Mouse (Mus musculus): ENCODE measurements around the gene Adamts12. TPM values are rescaled to one million over a fixed set of nuclear protein-coding genes. Genes with fewer than 3 reads are reported as not detected.

Adamts12 gene
- polyA plus RNA-seq, 1 experiment from 2014 or later: 4.8 TPM

DNA sequence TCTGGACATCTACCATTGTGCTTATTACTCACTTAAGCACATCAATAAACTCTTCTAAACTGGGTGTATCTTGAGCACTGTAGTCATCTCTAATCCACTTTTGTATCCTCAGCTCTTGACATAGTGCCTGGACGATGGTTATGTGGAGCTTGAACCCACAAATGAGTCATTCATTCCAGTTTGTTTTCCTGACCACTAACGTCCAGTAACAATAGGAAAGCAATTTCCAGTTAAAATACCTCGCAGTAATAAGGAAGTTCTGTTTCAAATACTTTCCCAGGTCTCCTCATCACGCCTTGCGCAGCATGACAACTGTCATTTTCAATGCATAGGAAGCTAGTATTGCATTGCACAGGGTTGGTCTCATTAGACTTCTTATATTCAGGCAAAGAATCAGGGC, 21.8 kb upstream of the Adamts12 start:
- H3K9me3 ChIP-seq: no peaks in the 10 kb centered on the region
- WGBS: 87% methylated on average over 5 of the region's 5 CpGs
- H3K27ac ChIP-seq: no peak overlapping the region
- no peak overlapping the region for H3K4me3 ChIP-seq
- no peak overlapping the region for H3K9ac ChIP-seq
- peaks cover 6% of the 10 kb centered on the region; the same call in 1 of the 2 replicates for H3K4me1 ChIP-seq
- ATAC-seq (ENCODE audit: low FRiP score, low read depth): no peak
- H3K27me3 ChIP-seq: peaks cover 6% of the 10 kb centered on the region
- no peak overlapping the region for H3K4me2 ChIP-seq (replicated peaks)
- H3K36me3 ChIP-seq: no peaks in the 10 kb centered on the region

DNA sequence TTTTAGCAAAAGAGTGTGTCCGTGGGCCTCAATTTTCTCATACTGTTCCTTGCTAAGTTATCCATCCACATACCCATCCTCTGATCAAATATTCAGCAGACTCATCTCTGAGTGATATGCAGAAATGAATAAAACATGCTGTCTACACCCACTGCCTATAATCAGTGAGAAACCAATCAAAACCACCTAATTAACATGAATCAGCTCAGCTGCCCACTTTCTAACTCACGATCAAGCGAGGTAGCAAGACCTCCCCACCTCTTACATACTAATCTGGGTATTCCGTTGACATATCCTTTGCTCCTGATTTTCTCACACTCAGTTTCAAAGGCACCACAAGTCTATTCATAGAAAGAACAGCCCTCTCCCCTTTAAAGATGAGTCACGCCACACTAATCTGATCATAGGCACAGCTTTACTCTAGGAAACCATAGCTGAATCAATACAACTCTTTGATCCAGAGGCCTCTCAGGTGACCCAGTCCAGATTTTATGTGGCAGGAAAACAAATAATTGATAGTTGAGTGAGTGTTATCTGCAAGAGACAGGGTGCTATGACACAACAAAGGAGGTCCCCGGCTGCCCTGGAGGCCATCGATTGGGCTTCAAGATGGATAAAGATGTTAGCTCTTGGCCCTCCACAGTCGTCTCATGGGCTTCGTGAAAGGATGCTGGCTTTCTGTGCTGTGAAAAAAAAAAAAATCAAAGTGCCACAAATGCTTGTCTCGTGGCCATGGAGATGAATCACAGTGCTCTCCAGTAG, 10.7 kb upstream of the Adamts12 start:
- WGBS: 81% methylated on average over 10 of the region's 10 CpGs
- H3K4me2 ChIP-seq (replicated peaks): no peak overlapping the region
- H3K4me1 ChIP-seq: no peaks in the 10 kb centered on the region
- no peak for ATAC-seq (ENCODE audit: low FRiP score, low read depth)
- H3K4me3 ChIP-seq: no peak overlapping the region
- no peak overlapping the region for H3K27ac ChIP-seq
- H3K9me3 ChIP-seq: no peaks in the 10 kb centered on the region
- no peak overlapping the region for H3K9ac ChIP-seq
- H3K27me3 ChIP-seq: no peaks in the 10 kb centered on the region
- no peaks in the 10 kb centered on the region for H3K36me3 ChIP-seq

DNA sequence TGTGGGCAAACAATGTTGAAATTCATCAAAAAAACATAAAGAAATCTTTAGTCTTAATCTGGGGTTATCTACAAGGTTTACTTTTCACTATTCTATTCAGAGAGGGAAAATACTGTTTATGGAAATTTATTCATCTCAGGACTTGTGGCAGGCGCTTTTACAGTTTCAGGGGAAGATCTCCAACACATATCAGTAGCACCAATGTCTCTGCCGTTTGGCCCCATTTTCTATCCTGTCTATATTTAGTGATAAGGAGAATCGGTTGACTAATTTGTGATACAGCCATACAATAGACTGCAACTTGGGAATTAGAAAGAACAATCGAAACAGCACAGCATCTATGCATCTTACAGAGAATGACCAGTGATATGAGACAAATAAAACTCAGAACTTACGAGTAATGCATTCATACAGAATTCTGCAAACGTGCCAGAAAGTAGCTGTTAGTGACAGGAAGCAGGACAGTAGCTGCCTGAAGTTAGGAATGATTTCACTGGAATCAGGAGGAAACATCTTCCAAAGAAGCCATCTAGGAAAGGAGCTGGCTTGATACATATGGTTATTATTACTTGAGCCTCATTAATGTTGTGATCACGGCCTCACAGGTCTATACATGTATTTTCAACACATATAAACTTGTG, 10.0 kb upstream of the Adamts12 start:
- Histone ChIP-seq H3K27ac (no peak overlapping the region), H3K9ac (no peak overlapping the region), H3K4me1 (no peaks in the 10 kb centered on the region), H3K27me3 (no peaks in the 10 kb centered on the region), H3K4me2 (replicated peaks) (no peak overlapping the region), H3K9me3 (no peaks in the 10 kb centered on the region), H3K36me3 (no peaks in the 10 kb centered on the region), H3K4me3 (no peak overlapping the region)
- 75% methylated on average over 7 of the region's 7 CpGs for WGBS
- ATAC-seq (ENCODE audit: low FRiP score, low read depth): no peak

DNA sequence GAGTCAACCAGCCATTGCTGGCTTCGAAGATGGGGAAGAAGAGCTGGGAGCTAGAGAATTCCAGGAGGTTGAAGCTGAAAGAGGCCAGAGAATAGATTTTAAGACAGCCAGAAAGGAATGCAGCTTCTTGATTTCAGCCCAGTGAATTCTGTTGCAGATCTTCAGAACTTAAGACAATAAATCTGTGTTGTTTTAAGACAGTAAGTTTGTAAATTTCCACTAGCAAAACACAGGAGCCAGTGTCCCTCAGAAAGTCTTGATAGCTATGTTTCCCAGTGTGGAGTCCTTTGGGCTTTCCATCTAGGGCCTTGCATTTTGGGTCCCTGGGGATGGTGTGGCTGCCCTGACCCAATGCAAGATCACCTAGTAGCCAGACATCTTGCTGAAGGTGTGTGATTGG, 1.7 kb upstream of the Adamts12 start:
- no peak overlapping the region for H3K9ac ChIP-seq
- no peaks in the 10 kb centered on the region for H3K9me3 ChIP-seq
- H3K27me3 ChIP-seq: no peaks in the 10 kb centered on the region
- H3K4me1 ChIP-seq: peaks cover 46% of the 10 kb centered on the region
- H3K4me2 ChIP-seq (replicated peaks): no peak overlapping the region
- no peak overlapping the region for H3K27ac ChIP-seq
- H3K36me3 ChIP-seq: no peaks in the 10 kb centered on the region
- H3K4me3 ChIP-seq: no peak overlapping the region
- ATAC-seq (ENCODE audit: low FRiP score, low read depth): no peak
- WGBS: 94% methylated on average over 1 of the region's 1 CpGs

DNA sequence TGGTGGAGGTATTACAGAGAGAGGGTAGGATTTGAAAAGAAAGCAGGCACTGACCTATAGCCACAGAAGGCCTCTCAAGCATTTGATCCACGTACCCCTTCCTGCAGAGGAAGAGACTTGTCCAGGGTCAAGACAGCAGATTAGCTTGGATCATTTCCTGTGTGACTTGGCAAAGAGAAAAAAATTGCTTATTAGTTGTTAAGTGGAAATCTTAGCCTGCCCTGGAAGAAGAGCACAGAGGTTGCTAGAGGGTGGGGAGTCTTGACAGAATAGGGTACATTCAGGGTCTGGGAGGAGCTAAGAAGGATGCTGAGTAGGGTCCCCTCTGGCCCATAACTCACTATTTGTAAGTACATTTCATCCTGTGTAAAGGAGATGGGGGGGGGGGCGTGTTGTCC, 431 bp upstream of the Adamts12 start:
- no peak overlapping the region for H3K9ac ChIP-seq
- peak; percentile 24 for ATAC-seq (ENCODE audit: low FRiP score, low read depth)
- H3K4me3 ChIP-seq: peak overlapping the region; percentile 49

DNA sequence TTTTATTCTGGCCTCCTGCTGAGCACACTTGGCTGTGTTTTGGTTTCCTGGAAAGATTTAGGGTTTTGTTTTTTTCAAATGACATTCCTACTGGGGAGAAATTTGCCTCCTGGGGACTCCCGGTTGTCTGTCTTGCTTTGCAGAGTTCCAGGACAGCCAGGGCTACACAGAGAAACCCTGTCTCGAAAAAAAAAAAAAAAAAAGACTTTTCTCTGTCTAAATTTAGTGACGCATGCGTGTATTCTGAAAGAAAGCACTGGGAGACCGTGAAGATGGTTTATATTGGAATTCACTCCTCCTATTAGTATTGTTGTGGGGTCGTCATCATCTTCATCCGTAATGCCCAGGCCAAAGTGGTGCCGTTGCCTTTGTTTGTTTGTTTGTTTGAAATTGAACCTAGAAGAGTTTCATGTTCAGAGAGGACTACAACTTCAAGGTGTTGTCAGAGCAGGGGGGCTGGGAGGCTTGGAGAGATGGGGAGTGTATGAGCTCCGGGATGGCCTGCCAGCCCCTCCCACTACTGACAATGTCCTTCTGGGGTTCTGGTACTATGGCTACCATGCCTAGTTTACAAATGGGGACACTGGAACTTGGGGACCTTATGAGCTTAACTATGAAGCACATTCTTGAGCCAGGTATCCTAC, 1.1 kb downstream of the Adamts12 start:
- Histone ChIP-seq H3K9ac (peak overlapping the region; percentile 67), H3K4me1 (peaks cover 58% of the 10 kb centered on the region), H3K27ac (peak overlapping the region; percentile 94)

More for the DNA sequence above, 431 bp upstream of the Adamts12 start:
- H3K4me2 ChIP-seq (replicated peaks): peak overlapping the region; percentile 73
- H3K27ac ChIP-seq: peak overlapping the region; percentile 94
- H3K4me1 ChIP-seq: peaks cover 48% of the 10 kb centered on the region
- no peaks in the 10 kb centered on the region for H3K9me3 ChIP-seq
- H3K36me3 ChIP-seq: no peaks in the 10 kb centered on the region
- no peaks in the 10 kb centered on the region for H3K27me3 ChIP-seq
- WGBS: 12% methylated on average over 2 of the region's 2 CpGs

DNA sequence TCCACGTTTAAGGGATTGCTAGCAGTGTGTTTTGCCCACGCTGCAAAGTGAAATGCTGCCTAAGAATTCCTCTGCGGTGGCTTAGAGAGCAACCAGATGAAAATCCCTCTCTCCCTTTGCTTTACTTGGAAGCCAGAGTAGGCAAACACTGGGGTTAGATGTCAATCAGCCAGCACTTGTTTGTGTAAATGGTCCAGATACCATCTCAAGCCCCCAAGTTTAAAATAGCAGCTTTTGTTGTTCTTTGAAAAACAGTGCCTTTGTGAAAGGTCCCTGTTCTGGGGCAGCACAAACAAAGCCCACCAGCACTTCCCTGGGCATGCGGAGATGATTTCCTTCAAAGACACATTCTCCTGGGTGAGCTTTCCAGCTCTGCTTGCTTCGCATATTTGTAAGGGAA, 1.7 kb downstream of the Adamts12 start:
- 16% methylated on average over 5 of the region's 5 CpGs for WGBS
- Histone ChIP-seq H3K27me3 (no peaks in the 10 kb centered on the region), H3K9ac (peak overlapping the region; percentile 67), H3K9me3 (no peaks in the 10 kb centered on the region), H3K4me1 (peaks cover 58% of the 10 kb centered on the region), H3K4me3 (peak overlapping the region; percentile 49), H3K27ac (peak overlapping the region; percentile 94), H3K4me2 (replicated peaks) (peak overlapping the region; percentile 73), H3K36me3 (no peaks in the 10 kb centered on the region)
- ATAC-seq (ENCODE audit: low FRiP score, low read depth): no peak

More for the DNA sequence above, 1.1 kb downstream of the Adamts12 start:
- no peaks in the 10 kb centered on the region for H3K9me3 ChIP-seq
- H3K4me3 ChIP-seq: peak overlapping the region; percentile 49
- no peaks in the 10 kb centered on the region for H3K36me3 ChIP-seq
- 14% methylated on average over 9 of the region's 9 CpGs for WGBS
- no peaks in the 10 kb centered on the region for H3K27me3 ChIP-seq
- ATAC-seq (ENCODE audit: low FRiP score, low read depth): peak; percentile 20; the same call in 1 of the 2 replicates
- peak overlapping the region; percentile 73 for H3K4me2 ChIP-seq (replicated peaks)

DNA sequence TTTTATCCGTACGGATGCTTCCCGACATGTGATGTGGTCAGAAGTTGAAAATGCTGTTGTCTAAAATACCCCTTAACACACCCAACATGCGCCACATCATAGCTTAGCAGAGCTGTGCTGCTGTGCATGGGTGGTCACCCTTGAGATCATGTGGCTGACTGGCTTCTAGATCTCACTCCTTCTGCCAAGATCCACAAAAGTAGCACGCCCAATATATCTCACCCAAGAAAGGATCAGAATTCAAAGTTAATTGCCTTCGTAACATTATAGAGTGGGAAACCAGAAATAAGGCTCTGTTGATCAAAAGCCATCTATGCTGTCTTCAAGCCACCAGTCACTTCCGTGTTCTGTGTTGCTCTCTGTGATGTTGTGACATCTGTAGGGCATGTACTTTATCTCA, 3.3 kb downstream of the Adamts12 start:
- no peak overlapping the region for H3K4me2 ChIP-seq (replicated peaks)
- peaks cover 57% of the 10 kb centered on the region for H3K4me1 ChIP-seq
- no peaks in the 10 kb centered on the region for H3K9me3 ChIP-seq
- H3K4me3 ChIP-seq: no peak overlapping the region
- ATAC-seq (ENCODE audit: low FRiP score, low read depth): no peak
- no peaks in the 10 kb centered on the region for H3K27me3 ChIP-seq
- H3K27ac ChIP-seq: no peak overlapping the region
- no peak overlapping the region for H3K9ac ChIP-seq
- WGBS: 77% methylated on average over 7 of the region's 7 CpGs
- peaks cover 9% of the 10 kb centered on the region; the same call in 1 of the 2 replicates for H3K36me3 ChIP-seq

DNA sequence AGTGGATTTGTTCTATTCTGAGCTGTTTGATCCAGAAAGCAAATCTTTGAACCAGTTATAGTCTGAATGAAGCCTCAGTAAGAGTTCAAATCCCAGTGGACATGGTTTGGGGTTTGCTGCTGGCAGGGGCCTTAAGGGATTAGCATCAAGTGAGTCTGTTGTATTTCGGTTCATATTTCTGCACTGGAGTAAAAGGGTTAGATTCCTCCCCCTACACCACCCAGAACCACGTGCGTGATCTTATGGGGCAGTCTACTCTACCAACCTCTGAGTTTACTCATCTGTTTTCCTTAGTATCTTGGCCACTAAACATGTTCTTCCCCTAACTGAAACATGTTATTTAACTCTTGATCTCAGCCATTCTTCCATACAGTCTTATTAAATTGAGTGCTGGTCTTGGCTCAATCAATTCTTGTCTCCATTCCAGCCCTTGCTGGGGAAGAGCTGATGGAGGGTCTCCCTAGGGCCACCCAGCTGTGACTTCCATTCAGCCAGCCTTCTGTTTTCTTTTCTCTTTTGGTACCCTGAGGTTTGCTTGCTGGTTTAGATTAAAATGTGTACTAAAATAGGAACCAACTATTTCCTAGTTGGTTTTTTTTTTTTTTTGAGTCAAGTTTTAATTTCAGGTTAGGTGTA, 11.3 kb downstream of the Adamts12 start:
- Histone ChIP-seq H3K27me3 (no peaks in the 10 kb centered on the region), H3K27ac (no peak overlapping the region), H3K36me3 (peaks cover 9% of the 10 kb centered on the region; the same call in 1 of the 2 replicates), H3K9me3 (no peaks in the 10 kb centered on the region), H3K4me2 (replicated peaks) (no peak overlapping the region), H3K4me1 (peaks cover 14% of the 10 kb centered on the region; the same call in 1 of the 2 replicates), H3K4me3 (no peak overlapping the region), H3K9ac (no peak overlapping the region)
- 75% methylated on average over 3 of the region's 3 CpGs for WGBS
- no peak; the same call in 1 of the 2 replicates for ATAC-seq (ENCODE audit: low FRiP score, low read depth)

DNA sequence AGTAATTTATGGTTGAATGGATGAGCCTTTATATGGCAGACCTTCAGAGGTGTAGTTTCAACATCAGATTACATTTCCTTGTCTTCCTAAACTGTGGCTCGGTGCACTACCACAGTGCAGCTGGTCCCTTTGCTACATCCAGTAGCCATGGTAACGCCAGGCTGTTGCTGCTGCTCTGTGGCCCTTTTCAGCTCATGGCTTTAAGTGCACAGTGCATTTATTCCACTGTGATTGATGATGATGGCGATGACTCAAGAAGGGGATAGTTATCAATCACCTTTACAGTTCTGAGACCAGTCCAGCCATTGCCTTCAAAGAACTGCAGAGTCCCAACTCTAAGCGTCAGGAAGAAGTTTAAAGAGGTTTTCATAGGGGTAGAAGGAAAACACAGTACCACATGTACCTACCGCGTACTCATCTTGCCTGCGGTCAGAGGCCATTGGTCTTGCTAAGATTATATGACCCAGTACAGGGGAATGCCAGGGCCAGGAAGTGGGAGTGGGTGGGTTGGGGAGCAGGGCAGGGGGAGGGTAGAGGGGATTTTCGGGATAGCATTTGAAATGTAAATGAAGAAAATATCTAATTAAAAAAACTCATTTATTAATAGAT, 18.5 kb downstream of the Adamts12 start:
- no peak overlapping the region for H3K27ac ChIP-seq
- no peak for ATAC-seq (ENCODE audit: low FRiP score, low read depth)
- H3K36me3 ChIP-seq: no peaks in the 10 kb centered on the region
- no peaks in the 10 kb centered on the region for H3K9me3 ChIP-seq
- H3K4me2 ChIP-seq (replicated peaks): no peak overlapping the region
- H3K27me3 ChIP-seq: no peaks in the 10 kb centered on the region
- H3K4me1 ChIP-seq: peaks cover 21% of the 10 kb centered on the region
- 57% methylated on average over 8 of the region's 8 CpGs for WGBS
- H3K4me3 ChIP-seq: no peak overlapping the region
- no peak overlapping the region for H3K9ac ChIP-seq

DNA sequence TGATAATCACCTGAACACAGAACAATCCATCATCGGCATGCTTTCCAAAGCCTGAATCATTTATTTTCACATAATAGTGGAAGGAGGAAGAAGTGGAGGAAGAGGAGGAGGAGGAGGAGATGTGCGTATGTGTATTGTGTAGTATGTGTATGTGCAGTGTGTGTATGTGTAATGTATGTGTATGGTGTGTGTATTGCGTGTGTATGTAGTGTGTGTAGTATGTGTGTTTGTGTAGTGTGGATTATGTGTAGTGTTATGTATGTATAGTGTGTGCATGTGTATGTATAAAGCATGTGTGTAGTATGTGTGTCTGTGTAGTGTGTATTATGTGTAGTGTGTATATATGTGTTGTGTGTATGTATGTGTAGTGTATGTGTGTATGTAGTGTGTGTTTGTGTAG, 19.1 kb downstream of the Adamts12 start:
- no peaks in the 10 kb centered on the region for H3K27me3 ChIP-seq
- no peak overlapping the region for H3K4me2 ChIP-seq (replicated peaks)

More for the DNA sequence above, 19.1 kb downstream of the Adamts12 start:
- H3K9ac ChIP-seq: no peak overlapping the region
- no peak for ATAC-seq (ENCODE audit: low FRiP score, low read depth)
- no peaks in the 10 kb centered on the region for H3K36me3 ChIP-seq
- no peaks in the 10 kb centered on the region for H3K9me3 ChIP-seq
- no peak overlapping the region for H3K4me3 ChIP-seq
- H3K27ac ChIP-seq: no peak overlapping the region
- 87% methylated on average over 3 of the region's 3 CpGs for WGBS
- peaks cover 18% of the 10 kb centered on the region for H3K4me1 ChIP-seq
